Mouse (Mus musculus) heart, postnatal 0 days (tissue): ENCODE measurements at regions not wholly inside any gene's neighbourhood (a gene's known extent, or its start where the extent isn't known, plus 50 kb on each side); places are given as distances from the start of the nearest gene placed in this dataset.

ENCODE experiments used
- CTCF ChIP-seq: IDR thresholded peaks from 2 replicates; pipeline ENCODE4 v1.5.1; 2016; ENCODE audit warnings: antibody characterized with exemption, control low read depth, low read depth
- EP300 ChIP-seq: IDR thresholded peaks from 2 replicates; pipeline ENCODE4 v1.6.1; 2016; ENCODE audit warnings: antibody characterized with exemption, low read depth

- TF ChIP-seq CTCF, result no peak
- TF ChIP-seq EP300, result no peak
Observed at GRCm38 (mm10) chr15:41984267-41984666, 1850.1 kb downstream of the 9330182O14Rik start.
